Mouse (Mus musculus) heart, embryonic 15.5 days (tissue): ENCODE measurements around the gene Fancm. TPM values are rescaled to one million over a fixed set of nuclear protein-coding genes. Genes with fewer than 3 reads are reported as not detected.

Source experiments
- ATAC-seq: fragments of 200-750 bp; cut with Nextera tagmentation; replicated peaks from 2 replicates; pipeline ENCODE4 v1.8.0; 2017; ENCODE audit warnings: low read depth, moderate TSS enrichment; ENCODE audit not compliant: insufficient number of reproducible peaks, insufficient read depth, low FRiP score
- H3K27ac ChIP-seq: fragments of 300-500 bp; sonication (generic); 2 replicates; pipeline ENCODE4 v1.5.1; 2015; ENCODE audit warnings: mild to moderate bottlenecking, inconsistent platforms
- H3K27me3 ChIP-seq: fragments of 300-500 bp; sonication (generic); 2 replicates; pipeline ENCODE4 v1.6.1; 2015; ENCODE audit warnings: inconsistent platforms
- H3K36me3 ChIP-seq: fragments of 300-500 bp; sonication (generic); 2 replicates; pipeline ENCODE4 v1.6.1; 2015; ENCODE audit warnings: mild to moderate bottlenecking, inconsistent platforms
- H3K4me1 ChIP-seq: fragments of 300-500 bp; sonication (generic); replicated peaks from 2 replicates; pipeline ENCODE4 v1.6.1; 2015; ENCODE audit warnings: inconsistent platforms
- H3K4me2 ChIP-seq: fragments of 300-500 bp; sonication (generic); 2 replicates; pipeline ENCODE4 v1.6.1; 2015; ENCODE audit warnings: inconsistent platforms, mild to moderate bottlenecking, moderate library complexity
- H3K4me3 ChIP-seq: fragments of 300-500 bp; sonication (generic); 2 replicates; pipeline ENCODE4 v1.5.1; 2015; ENCODE audit warnings: mild to moderate bottlenecking, inconsistent platforms
- H3K9ac ChIP-seq: fragments of 300-500 bp; sonication (generic); 2 replicates; pipeline ENCODE4 v1.6.1; 2015; ENCODE audit warnings: mild to moderate bottlenecking, inconsistent platforms
- H3K9me3 ChIP-seq: fragments of 300-500 bp; sonication (generic); replicated peaks from 2 replicates; pipeline ENCODE4 v1.6.1; 2016; ENCODE audit warnings: inconsistent platforms
- WGBS: fragments of 180-500 bp; shearing (Covaris S2); methylation state at CpG from one replicate; pipeline ENCODE4 v1.1.7; 2015; ENCODE audit warnings: mixed read lengths; 5-methylcytosine and 5-hydroxymethylcytosine counted together
- polyA plus RNA-seq: library from polyadenylated mRNA; unstranded; fragments of >200 nt; fragmentation: Nextera tagmentation; extraction: Ambion mirVana; gene quantifications from 2 replicates; pipeline ENCODE4 v1.2.1, GENCODE M21; 2015

Gene Fancm
- polyA plus RNA-seq = 4.9 and 5.1 TPM in 2 replicates

- Histone ChIP-seq H3K27me3 (no peaks in the 10 kb centered on the region), H3K4me2 (peak within 1 kb of the TSS; percentile 75), H3K36me3 (no peaks in the 10 kb centered on the region), H3K27ac (peak within 1 kb of the TSS; percentile 98), H3K4me3 (peak within 1 kb of the TSS; percentile 88), H3K9ac (peak within 1 kb of the TSS; percentile 94), H3K4me1 (peaks cover 23% of the 10 kb centered on the region), H3K9me3 (no peaks in the 10 kb centered on the region)
- 2% methylated on average over 39 of the region's 39 CpGs for WGBS
- peak; percentile 14 for ATAC-seq
Observed at GRCm38 (mm10) chr12:65075085-65075732, at the start of gene Fancm. Gene Fancm, plus strand, starts transcription at chr12:65075603.

DNA sequence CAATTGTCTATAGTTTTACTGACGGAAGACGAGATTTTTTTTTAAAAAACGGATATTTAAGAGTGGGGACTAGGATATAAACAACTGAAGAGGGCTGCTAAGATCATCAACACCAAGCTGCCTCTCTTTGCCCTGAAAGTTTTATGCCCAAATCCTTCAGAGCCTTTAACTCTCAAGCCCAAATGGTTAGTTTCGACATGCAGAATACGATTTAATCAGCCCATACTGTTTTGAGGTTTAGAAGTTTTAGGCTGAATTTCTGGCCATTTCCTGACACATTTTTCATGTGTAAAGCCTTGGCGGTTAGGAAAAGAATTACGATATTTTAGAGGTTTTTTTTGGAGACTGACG is 39.6 kb upstream of the Fancm start:
- Histone ChIP-seq H3K36me3 (no peaks in the 10 kb centered on the region), H3K4me1 (peaks cover 23% of the 10 kb centered on the region), H3K9me3 (no peaks in the 10 kb centered on the region), H3K27ac (no peak overlapping the region), H3K9ac (no peak overlapping the region), H3K4me3 (peak overlapping the region; percentile 76), H3K27me3 (no peaks in the 10 kb centered on the region), H3K4me2 (peak overlapping the region; percentile 69)
- WGBS = 49% methylated on average over 8 of the region's 8 CpGs
- ATAC-seq = no peak

- Histone ChIP-seq H3K4me3 (peak within 1 kb of the TSS; percentile 76), H3K9ac (peak within 1 kb of the TSS; percentile 88), H3K4me1 (peaks cover 23% of the 10 kb centered on the region), H3K27me3 (no peaks in the 10 kb centered on the region), H3K36me3 (no peaks in the 10 kb centered on the region), H3K27ac (peak within 1 kb of the TSS; percentile 87), H3K9me3 (no peaks in the 10 kb centered on the region), H3K4me2 (peak within 1 kb of the TSS; percentile 69)
- WGBS = under 1% methylated on average over 65 of the region's 65 CpGs
- peak; percentile 92 for ATAC-seq
Observed at GRCm38 (mm10) chr12:65036190-65036870, 39.1 kb upstream of the Fancm start, which contains the start of gene Prpf39. Gene Prpf39, plus strand, starts transcription at chr12:65036333.

GRCm38 (mm10) chr12:65036892-65037545 is 38.4 kb upstream of the Fancm start:
- no peaks in the 10 kb centered on the region for H3K9me3 ChIP-seq
- H3K9ac ChIP-seq = peak overlapping the region; percentile 88
- H3K4me1 ChIP-seq = peaks cover 23% of the 10 kb centered on the region
- ATAC-seq = no peak
- H3K27ac ChIP-seq = no peak overlapping the region
- H3K4me2 ChIP-seq = peak overlapping the region; percentile 69
- WGBS = 10% methylated on average over 18 of the region's 18 CpGs
- no peaks in the 10 kb centered on the region for H3K36me3 ChIP-seq
- peak overlapping the region; percentile 76 for H3K4me3 ChIP-seq
- H3K27me3 ChIP-seq = no peaks in the 10 kb centered on the region

- 16% methylated on average over 4 of the region's 4 CpGs for WGBS
- peak overlapping the region; percentile 88 for H3K9ac ChIP-seq
- H3K27ac ChIP-seq = no peak overlapping the region
- no peak for ATAC-seq
- H3K4me3 ChIP-seq = peak overlapping the region; percentile 76
- H3K4me1 ChIP-seq = peaks cover 23% of the 10 kb centered on the region
- H3K9me3 ChIP-seq = no peaks in the 10 kb centered on the region
- H3K36me3 ChIP-seq = peaks cover 2% of the 10 kb centered on the region; the same call in 1 of the 2 replicates
- H3K4me2 ChIP-seq = peak overlapping the region; percentile 69
- H3K27me3 ChIP-seq = no peaks in the 10 kb centered on the region
Observed at GRCm38 (mm10) chr12:65037546-65037937, 37.9 kb upstream of the Fancm start.

GRCm38 (mm10) chr12:65048799-65049198 is 26.6 kb upstream of the Fancm start:
- Histone ChIP-seq H3K27me3 (no peaks in the 10 kb centered on the region), H3K4me1 (no peaks in the 10 kb centered on the region), H3K4me2 (no peak overlapping the region), H3K27ac (no peak overlapping the region), H3K4me3 (no peak overlapping the region), H3K9me3 (no peaks in the 10 kb centered on the region), H3K9ac (no peak overlapping the region), H3K36me3 (peaks cover 31% of the 10 kb centered on the region)
- no peak for ATAC-seq

DNA sequence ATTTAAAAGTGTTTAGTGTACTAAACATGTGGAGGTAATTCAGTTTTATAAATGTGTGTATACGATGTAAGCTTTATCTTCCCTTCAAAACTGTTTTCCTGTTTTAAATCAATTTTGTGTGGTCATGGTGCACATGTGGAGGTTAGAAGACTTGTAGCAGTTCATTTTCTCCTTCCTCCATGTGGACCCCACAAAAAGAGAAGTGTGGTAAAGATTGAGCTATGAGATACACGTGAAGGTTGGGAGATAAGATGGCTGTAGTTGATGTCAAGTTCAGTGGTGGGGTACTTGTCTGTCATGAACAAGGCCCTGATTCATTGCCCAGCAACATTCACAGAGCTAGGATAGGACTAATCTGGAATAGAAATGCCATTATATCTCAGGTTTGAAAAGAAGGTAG is 17.2 kb upstream of the Fancm start:
- no peaks in the 10 kb centered on the region for H3K4me1 ChIP-seq
- H3K4me3 ChIP-seq = no peak overlapping the region
- peaks cover 58% of the 10 kb centered on the region for H3K36me3 ChIP-seq
- ATAC-seq = no peak
- no peaks in the 10 kb centered on the region for H3K27me3 ChIP-seq
- H3K4me2 ChIP-seq = no peak overlapping the region
- WGBS = 75% methylated on average over 2 of the region's 2 CpGs
- no peaks in the 10 kb centered on the region for H3K9me3 ChIP-seq
- H3K9ac ChIP-seq = no peak overlapping the region
- H3K27ac ChIP-seq = no peak overlapping the region

- Histone ChIP-seq H3K4me1 (no peaks in the 10 kb centered on the region), H3K9ac (no peak overlapping the region), H3K9me3 (no peaks in the 10 kb centered on the region), H3K27me3 (no peaks in the 10 kb centered on the region), H3K4me2 (no peak overlapping the region), H3K27ac (no peak overlapping the region), H3K36me3 (peaks cover 61% of the 10 kb centered on the region), H3K4me3 (no peak overlapping the region)
- ATAC-seq = no peak
Observed at GRCm38 (mm10) chr12:65061082-65061481, 14.3 kb upstream of the Fancm start.

DNA sequence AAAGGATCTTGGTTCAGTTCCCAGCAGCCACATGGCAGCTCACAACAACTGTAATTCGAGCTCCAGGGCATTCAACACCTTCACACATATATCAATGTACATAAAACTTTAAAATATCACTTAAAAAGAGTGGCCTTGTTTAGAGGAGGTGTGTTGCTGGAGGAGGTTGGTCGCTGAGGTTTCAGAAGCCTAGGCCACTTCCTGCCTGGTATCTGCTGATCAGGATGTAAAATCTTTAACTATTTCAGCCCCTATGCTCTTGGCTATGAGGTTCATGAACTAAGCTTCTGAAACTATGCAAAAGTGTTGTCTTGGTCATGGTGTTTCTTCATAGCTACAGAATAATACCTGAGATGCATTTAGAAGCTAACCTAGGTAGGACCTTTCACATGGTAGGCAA is 10.2 kb upstream of the Fancm start:
- peaks cover 7% of the 10 kb centered on the region for H3K4me1 ChIP-seq
- H3K9ac ChIP-seq = no peak overlapping the region
- no peaks in the 10 kb centered on the region for H3K9me3 ChIP-seq
- H3K4me3 ChIP-seq = no peak overlapping the region
- no peak overlapping the region for H3K4me2 ChIP-seq
- H3K27me3 ChIP-seq = no peaks in the 10 kb centered on the region
- WGBS = 57% methylated on average over 2 of the region's 2 CpGs
- H3K27ac ChIP-seq = no peak overlapping the region
- ATAC-seq = no peak
- peaks cover 58% of the 10 kb centered on the region for H3K36me3 ChIP-seq

DNA sequence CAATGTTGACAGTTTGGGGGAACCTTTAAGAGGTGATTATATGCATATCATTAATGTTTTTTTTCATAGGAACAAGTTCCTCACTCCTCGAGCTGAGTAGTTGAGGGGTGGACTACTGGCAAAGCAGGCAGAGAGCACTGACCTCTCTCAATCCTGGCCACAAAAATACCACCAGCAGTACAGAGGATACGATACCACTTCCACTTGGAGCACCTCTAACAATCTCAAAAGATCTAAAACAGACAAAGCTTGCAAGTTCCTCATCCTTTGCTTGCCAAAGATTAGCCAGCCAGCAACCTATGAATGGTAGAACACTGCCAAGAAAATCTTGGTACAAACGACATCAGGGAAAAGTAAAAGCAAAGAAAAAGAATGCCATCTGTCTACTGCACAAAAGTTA is 9.2 kb upstream of the Fancm start:
- Histone ChIP-seq H3K9me3 (no peaks in the 10 kb centered on the region), H3K4me3 (no peak overlapping the region), H3K4me2 (no peak overlapping the region), H3K4me1 (peaks cover 11% of the 10 kb centered on the region), H3K36me3 (peaks cover 49% of the 10 kb centered on the region), H3K9ac (no peak overlapping the region), H3K27ac (no peak overlapping the region), H3K27me3 (no peaks in the 10 kb centered on the region)
- ATAC-seq = no peak
- WGBS = 56% methylated on average over 3 of the region's 3 CpGs

DNA sequence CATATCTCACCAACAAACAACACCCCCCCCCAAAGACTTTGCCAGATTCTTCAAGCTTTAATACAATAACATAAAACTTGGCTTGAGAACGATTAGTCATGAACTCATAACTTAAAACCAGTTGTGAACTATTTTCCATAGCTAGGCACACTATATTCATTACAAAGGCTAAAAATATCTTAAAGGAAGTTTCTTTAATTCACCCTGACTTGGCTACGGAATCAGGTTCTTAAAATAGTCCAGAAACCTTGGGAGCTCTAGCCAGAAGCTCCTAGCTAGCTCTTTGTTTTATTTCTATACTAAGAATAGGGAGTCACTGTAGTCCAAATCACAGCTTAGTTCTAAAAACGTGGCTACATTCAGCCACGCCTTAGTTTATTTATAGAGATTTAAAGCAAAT is 7.0 kb upstream of the Fancm start:
- 31% methylated on average over 4 of the region's 4 CpGs for WGBS
- no peak overlapping the region for H3K9ac ChIP-seq
- H3K4me3 ChIP-seq = no peak overlapping the region
- no peaks in the 10 kb centered on the region for H3K27me3 ChIP-seq
- H3K36me3 ChIP-seq = peaks cover 36% of the 10 kb centered on the region
- peak overlapping the region; percentile 81 for H3K27ac ChIP-seq
- peaks cover 14% of the 10 kb centered on the region for H3K4me1 ChIP-seq
- no peak for ATAC-seq
- no peaks in the 10 kb centered on the region for H3K9me3 ChIP-seq
- peak overlapping the region; percentile 24 for H3K4me2 ChIP-seq
